Mouse (Mus musculus): ENCODE measurements around the gene Vax2.
A peak's percentile ranks its signal among the peaks of the same experiment; 100 is the strongest.

- no peak for TF ChIP-seq CHD2 (IDR thresholded peaks at IDR 0.05; ENCODE audit: low read depth, low read length)
- no peak for TF ChIP-seq HCFC1 (IDR thresholded peaks at IDR 0.05; ENCODE audit: borderline replicate concordance, insufficient read depth, low read length)
- TF ChIP-seq ZNF384 (IDR thresholded peaks at IDR 0.05; ENCODE audit: low read depth, low read length): no peak
- 0 out of 2 replicates have a peak, but pooled peaks have one; percentile 10 for TF ChIP-seq ZC3H11A (IDR thresholded peaks at IDR 0.05; ENCODE audit: borderline replicate concordance, low read depth, low read length)
- no peak for TF ChIP-seq MAFK (IDR thresholded peaks at IDR 0.05; ENCODE audit: insufficient read depth, low read depth, low read length)
These were observed 39.2 kb downstream of the Vax2 start for GRCm38 (mm10) chr6:83750171-83750684.

Measured in ES-E14 (cell line).